Mouse (Mus musculus): ENCODE measurements at regions not wholly inside any gene's neighbourhood (a gene's known extent, or its start where the extent isn't known, plus 50 kb on each side); places are given as distances from the start of the nearest gene placed in this dataset.

DNA sequence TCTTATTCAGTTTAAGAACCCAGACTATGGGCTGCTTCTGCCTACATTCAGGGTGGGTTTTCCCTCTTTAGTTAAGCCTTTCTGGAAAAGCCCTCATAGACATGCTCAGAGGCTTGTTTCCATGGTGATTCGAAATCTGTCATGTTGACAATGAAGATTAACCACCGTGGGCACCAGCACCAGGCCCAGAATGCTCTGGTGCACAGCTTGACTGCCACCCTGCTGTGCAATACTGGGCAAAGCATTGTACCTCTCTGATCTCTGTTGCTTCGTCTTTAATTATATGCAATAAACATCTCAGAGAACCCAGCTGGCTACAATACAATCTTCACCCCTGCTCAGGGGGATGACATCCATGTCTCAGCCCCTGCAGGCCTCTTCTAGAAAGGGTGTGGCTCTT lies 96.4 kb downstream of the Chst1 start:
- TF ChIP-seq CTCF (conservative IDR thresholded peaks at IDR 0.05 in 1 of 2, IDR thresholded peaks at IDR 0.05 in 1 of 2; ENCODE audit: low read depth in 2 of 2, low read length in 2 of 2), result no peak
- TF ChIP-seq POLR2A (IDR thresholded peaks at IDR 0.05; ENCODE audit: low read depth, low read length), result no peak
- no peak for TF ChIP-seq POLR2AphosphoS2 (IDR thresholded peaks at IDR 0.05; ENCODE audit: low read depth, low read length)
- TF ChIP-seq GABPA (IDR thresholded peaks at IDR 0.05; ENCODE audit: insufficient replicate concordance, low read depth, low read length), result no peak
- TF ChIP-seq RAD21 (IDR thresholded peaks at IDR 0.05; ENCODE audit: low read depth, low read length), result no peak
- no peak for TF ChIP-seq ZNF384 (IDR thresholded peaks at IDR 0.05; ENCODE audit: low read depth, low read length)
- TF ChIP-seq SIN3A (IDR thresholded peaks at IDR 0.05; ENCODE audit: low read length), result no peak
- TF ChIP-seq UBTF (IDR thresholded peaks at IDR 0.05; ENCODE audit: low read depth, low read length), result no peak
- no peak for TF ChIP-seq CHD1 (IDR thresholded peaks at IDR 0.05; ENCODE audit: low read depth, low read length)
- TF ChIP-seq HCFC1 (IDR thresholded peaks at IDR 0.05; ENCODE audit: low read depth, low read length), result no peak
- TF ChIP-seq TCF12 (IDR thresholded peaks at IDR 0.05; ENCODE audit: low read depth, low read length), result no peak
